Mouse (Mus musculus): ENCODE measurements around the gene Arhgef40. TPM values are rescaled to one million over a fixed set of nuclear protein-coding genes. Genes with fewer than 3 reads are reported as not detected.

The Arhgef40 gene
- 40.8 and 45.5 TPM in 2 replicates for polyA plus RNA-seq (2012)

GRCm38 (mm10) chr14:51984247-51985231 lies at the start of gene Arhgef40:
Gene Arhgef40, plus strand, starts transcription at chr14:51984719.

GRCm38 (mm10) chr14:52015445-52016100 lies 31.1 kb downstream of the Arhgef40 start, which contains the start of gene Tmem253:
Gene Tmem253, plus strand, starts transcription at chr14:52015658.

GRCm38 (mm10) chr14:52020486-52021137 lies 36.1 kb downstream of the Arhgef40 start, which contains the start of gene Zfp219:
Gene Zfp219, minus strand, starts transcription at chr14:52020733.

GRCm38 (mm10) chr14:52042359-52042758 lies 57.8 kb downstream of the Arhgef40 start, which contains the start of gene Olfr221:
Gene Olfr221, minus strand, starts transcription at chr14:52042459.

Other genes starting within 250 kb of the Arhgef40 start
- not detected in 2 replicates for gene Ang4, start 211.1 kb upstream of the Arhgef40 start, polyA plus RNA-seq (2012)
- gene AY358078, start 184.7 kb upstream of the Arhgef40 start, polyA plus RNA-seq (2012) = not detected in 2 replicates
- gene Ear6, start 131.0 kb upstream of the Arhgef40 start, polyA plus RNA-seq (2012) = 0.27 and 0.76 TPM in 2 replicates
- gene Mettl17, start 99.9 kb upstream of the Arhgef40 start, polyA plus RNA-seq (2012) = 20.5 and 22.8 TPM in 2 replicates
- gene Slc39a2, start 91.8 kb upstream of the Arhgef40 start, polyA plus RNA-seq (2012) = 0.10 TPM in 1 of 2 replicates, not detected in the other
- gene Ndrg2, start 70.6 kb upstream of the Arhgef40 start, polyA plus RNA-seq (2012) = 22.3 and 24.9 TPM in 2 replicates
- not detected in 2 replicates for gene Tppp2, start 66.3 kb upstream of the Arhgef40 start, polyA plus RNA-seq (2012)
- not detected in 2 replicates for gene Rnase13, start 61.9 kb upstream of the Arhgef40 start, polyA plus RNA-seq (2012)
- 0.35 TPM in 1 of 2 replicates, not detected in the other for gene Tmem253, start 30.9 kb downstream of the Arhgef40 start, polyA plus RNA-seq (2012)
- 109 and 128 TPM in 2 replicates for gene Zfp219, start 36.0 kb downstream of the Arhgef40 start, polyA plus RNA-seq (2012)
- gene Olfr221, start 57.7 kb downstream of the Arhgef40 start, polyA plus RNA-seq (2012) = 0.03 TPM in 1 of 2 replicates, not detected in the other
- 37.0 and 52.0 TPM in 2 replicates for gene Hnrnpc, start 119.3 kb downstream of the Arhgef40 start, polyA plus RNA-seq (2012)
- 2.0 and 3.0 TPM in 2 replicates for gene Rpgrip1, start 126.0 kb downstream of the Arhgef40 start, polyA plus RNA-seq (2012)
- gene Supt16, start 212.7 kb downstream of the Arhgef40 start, polyA plus RNA-seq (2012) = 15.2 and 16.3 TPM in 2 replicates